Mouse (Mus musculus) heart, embryonic 11.5 days (tissue): ENCODE data around the gene Ssr2. TPM values are rescaled to one million over a fixed set of nuclear protein-coding genes. Genes with fewer than 3 reads are reported as not detected.

Experiments used
- ATAC-seq: fragments of 200-750 bp; cut with Nextera tagmentation; replicated peaks from 2 replicates; pipeline ENCODE4 v1.8.0; 2017; ENCODE audit warnings: moderate library complexity; ENCODE audit not compliant: insufficient number of reproducible peaks, low FRiP score, low TSS enrichment
- H3K27ac ChIP-seq: fragments of 300-500 bp; sonication (generic); 2 replicates; pipeline ENCODE4 v1.5.1; 2014; ENCODE audit warnings: mild to moderate bottlenecking, low read depth, low read length
- H3K27me3 ChIP-seq: fragments of 300-500 bp; sonication (generic); 2 replicates; pipeline ENCODE4 v1.6.1; 2014; ENCODE audit warnings: mild to moderate bottlenecking, low read length, mixed read lengths; ENCODE audit not compliant: control insufficient read depth, insufficient read depth
- H3K36me3 ChIP-seq: fragments of 300-500 bp; sonication (generic); 2 replicates; pipeline ENCODE4 v1.6.1; 2014; ENCODE audit warnings: mild to moderate bottlenecking, low read length, moderate library complexity, mixed read lengths; ENCODE audit not compliant: control insufficient read depth, insufficient read depth
- H3K4me1 ChIP-seq: fragments of 300-500 bp; sonication (generic); 2 replicates; pipeline ENCODE4 v1.6.1; 2014; ENCODE audit warnings: low read length; ENCODE audit not compliant: control insufficient read depth, insufficient read depth
- H3K4me2 ChIP-seq: fragments of 300-500 bp; sonication (generic); 2 replicates; pipeline ENCODE4 v1.6.1; 2014; ENCODE audit warnings: mild to moderate bottlenecking, moderate library complexity
- H3K4me3 ChIP-seq: fragments of 300-500 bp; sonication (generic); 2 replicates; pipeline ENCODE4 v1.5.1; 2014; ENCODE audit warnings: low read depth, low read length
- H3K9ac ChIP-seq: fragments of 300-500 bp; sonication (generic); 2 replicates; pipeline ENCODE4 v1.6.1; 2014; ENCODE audit warnings: mild to moderate bottlenecking, low read depth, low read length, moderate library complexity
- H3K9me3 ChIP-seq: fragments of 300-500 bp; sonication (generic); replicated peaks from 2 replicates; pipeline ENCODE4 v1.6.1; 2016; ENCODE audit warnings: low read length; ENCODE audit not compliant: control insufficient read depth
- WGBS: fragments of 180-500 bp; shearing (Covaris S2); extraction: QIAGEN DNeasy Blood & Tissue Kit; methylation state at CpG from one replicate; pipeline ENCODE4 v1.1.7; 2014; ENCODE audit not compliant: insufficient replicate concordance; 5-methylcytosine and 5-hydroxymethylcytosine counted together
- polyA plus RNA-seq: library from polyadenylated mRNA; unstranded; fragments of >200 nt; fragmentation: Nextera tagmentation; extraction: Ambion mirVana; gene quantifications from 2 replicates; pipeline ENCODE4 v1.2.1, GENCODE M21; 2014

The Ssr2 gene
- polyA plus RNA-seq, 1 experiment from 2014 or later, result 206 TPM

DNA sequence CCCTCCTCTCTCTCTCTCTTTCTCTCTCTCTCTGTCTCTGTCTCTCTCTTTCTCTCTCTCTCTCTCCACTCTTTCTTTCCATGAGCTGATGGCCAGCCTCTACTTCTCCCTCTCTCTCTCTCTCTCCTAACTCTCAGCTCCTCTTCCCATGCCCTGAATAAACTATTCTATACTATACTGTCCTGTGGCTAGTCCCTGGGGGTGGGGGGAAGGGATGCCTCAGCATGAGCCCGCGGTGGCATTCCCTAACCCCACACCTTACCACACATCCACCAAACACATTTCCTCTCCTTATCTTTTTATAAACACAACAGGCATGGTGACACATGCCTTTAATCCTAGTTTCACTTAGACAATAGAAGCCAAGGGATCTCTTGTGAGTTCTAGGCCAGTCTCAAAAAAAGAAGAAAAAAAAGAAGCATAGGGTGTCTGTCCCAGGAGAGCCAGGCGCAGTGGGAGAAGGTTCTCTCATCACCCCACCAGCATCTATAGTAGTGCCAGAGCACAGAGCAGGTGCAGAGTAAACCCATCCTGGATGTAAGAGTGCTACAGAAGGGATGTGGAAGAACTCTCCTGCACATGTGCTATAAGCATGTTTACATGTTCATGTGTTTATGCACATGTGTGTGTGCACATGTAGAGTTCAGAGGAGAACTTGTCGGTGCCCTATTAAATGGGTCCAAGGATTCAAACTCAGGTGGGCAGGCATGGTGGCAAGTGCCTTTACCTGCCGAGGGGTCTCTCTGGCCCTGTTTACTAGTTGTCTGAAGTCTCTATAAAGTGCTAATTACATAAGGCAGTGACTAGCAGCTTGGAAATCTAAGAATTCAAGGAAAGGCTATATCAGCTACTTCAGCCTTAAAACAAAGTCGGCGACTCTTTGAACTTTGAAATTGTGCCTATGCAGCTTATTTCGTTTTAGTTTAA is 3.1 kb downstream of the Ssr2 start:
- Histone ChIP-seq H3K4me3 (peak overlapping the region; percentile 87), H3K27me3 (no peaks in the 10 kb centered on the region), H3K4me1 (peaks cover 4% of the 10 kb centered on the region), H3K9me3 (no peaks in the 10 kb centered on the region), H3K36me3 (no peaks in the 10 kb centered on the region; the same call in 1 of the 2 replicates), H3K9ac (peak overlapping the region; percentile 87), H3K27ac (0 out of 2 replicates have a peak overlapping the region, but pooled peaks have one; percentile 35), H3K4me2 (peak overlapping the region; percentile 91)
- no peak for ATAC-seq
- 37% methylated on average over 8 of the region's 8 CpGs for WGBS

DNA sequence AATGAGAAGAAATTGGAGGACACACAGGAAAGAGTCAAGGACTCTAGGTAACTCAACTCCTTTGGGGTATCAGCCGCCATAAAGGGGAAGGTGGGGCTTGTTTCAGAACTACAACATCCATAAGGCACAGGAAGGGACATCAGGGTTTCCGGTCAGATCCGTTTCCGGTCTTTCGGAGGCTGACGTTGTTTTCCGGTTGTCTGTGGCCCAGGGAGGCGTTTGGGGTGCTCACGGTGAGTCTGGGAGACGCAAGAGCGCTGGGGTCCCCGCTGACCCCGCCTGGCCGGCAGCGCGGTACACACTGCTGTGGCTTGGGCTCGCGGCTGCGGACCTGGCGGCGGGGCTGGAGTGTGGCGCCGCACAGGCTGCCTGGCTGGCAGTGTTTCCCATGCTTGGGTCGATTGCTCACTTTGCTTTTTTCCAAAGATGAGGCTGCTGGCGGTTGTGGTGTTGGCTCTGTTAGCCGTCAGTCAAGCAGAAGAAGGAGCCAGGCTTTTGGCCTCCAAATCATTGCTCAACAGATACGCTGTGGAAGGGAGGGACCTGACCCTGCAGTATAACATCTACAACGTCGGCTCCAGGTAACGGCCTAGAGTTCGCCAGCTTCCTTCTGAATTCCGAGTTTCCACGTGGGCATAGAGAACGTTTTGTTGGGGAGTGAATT is 3.9 kb downstream of the Ssr2 start:
- Histone ChIP-seq H3K9ac (peak overlapping the region; percentile 87), H3K27ac (0 out of 2 replicates have a peak overlapping the region, but pooled peaks have one; percentile 35), H3K27me3 (no peaks in the 10 kb centered on the region), H3K4me3 (peak overlapping the region; percentile 87), H3K4me1 (peaks cover 4% of the 10 kb centered on the region), H3K36me3 (no peaks in the 10 kb centered on the region; the same call in 1 of the 2 replicates), H3K4me2 (peak overlapping the region; percentile 91), H3K9me3 (no peaks in the 10 kb centered on the region)
- under 1% methylated on average over 34 of the region's 34 CpGs for WGBS
- peak; percentile 70; the same call in 1 of the 2 replicates for ATAC-seq

DNA sequence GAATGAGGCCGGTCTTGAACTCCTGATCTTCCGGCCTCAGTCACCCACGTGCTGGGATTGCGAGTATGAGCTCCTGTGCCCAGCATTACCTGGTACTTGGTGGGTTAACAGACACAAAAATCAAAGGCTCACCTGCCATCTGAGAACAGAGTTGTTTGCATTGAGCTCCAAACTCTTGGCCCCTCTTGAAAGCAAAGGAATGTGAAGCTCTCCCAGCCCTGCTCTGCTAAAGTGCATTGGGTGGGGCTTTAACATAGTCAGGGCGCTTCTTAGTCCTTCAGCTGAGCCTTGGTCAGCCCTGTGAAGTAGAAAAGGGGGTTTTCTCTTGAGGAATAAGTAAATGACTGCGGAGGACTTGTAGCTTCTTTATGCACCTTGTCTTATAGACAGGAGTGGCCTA is 10.1 kb downstream of the Ssr2 start:
- Histone ChIP-seq H3K9me3 (no peaks in the 10 kb centered on the region), H3K36me3 (peaks cover 13% of the 10 kb centered on the region), H3K4me2 (no peak overlapping the region), H3K9ac (no peak overlapping the region), H3K27me3 (no peaks in the 10 kb centered on the region), H3K4me3 (no peak overlapping the region), H3K27ac (no peak overlapping the region), H3K4me1 (peaks cover 7% of the 10 kb centered on the region)
- 91% methylated on average over 6 of the region's 6 CpGs for WGBS
- no peak for ATAC-seq

DNA sequence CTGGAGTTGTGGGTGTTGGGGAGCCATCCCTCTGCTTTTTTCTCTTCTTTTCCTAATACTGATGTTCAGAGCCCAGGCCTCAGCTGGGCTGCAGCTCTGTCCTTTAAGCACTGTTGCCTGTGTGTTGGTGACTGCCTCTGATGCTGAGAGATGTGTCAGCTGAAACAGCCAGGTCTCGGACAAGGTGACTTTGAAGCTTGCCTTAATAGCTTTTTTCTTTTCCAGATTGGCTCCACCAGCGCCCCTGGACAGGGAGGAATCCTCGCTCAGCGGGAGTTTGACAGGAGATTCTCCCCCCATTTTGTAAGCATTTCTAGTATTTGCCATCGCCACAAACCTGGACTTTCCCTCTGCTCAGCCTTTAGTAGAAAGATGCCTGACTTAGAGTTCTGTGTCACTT is 11.0 kb downstream of the Ssr2 start:
- H3K36me3 ChIP-seq, result peaks cover 13% of the 10 kb centered on the region
- peaks cover 16% of the 10 kb centered on the region for H3K4me1 ChIP-seq
- no peak overlapping the region for H3K4me3 ChIP-seq
- no peak overlapping the region for H3K4me2 ChIP-seq
- H3K9ac ChIP-seq, result no peak overlapping the region
- no peaks in the 10 kb centered on the region for H3K9me3 ChIP-seq
- no peak for ATAC-seq
- H3K27ac ChIP-seq, result no peak overlapping the region
- WGBS, result 87% methylated on average over 5 of the region's 5 CpGs
- H3K27me3 ChIP-seq, result no peaks in the 10 kb centered on the region

- Histone ChIP-seq H3K4me1 (peaks cover 28% of the 10 kb centered on the region), H3K9me3 (no peaks in the 10 kb centered on the region), H3K27me3 (no peaks in the 10 kb centered on the region), H3K4me2 (no peak overlapping the region), H3K36me3 (peaks cover 13% of the 10 kb centered on the region), H3K27ac (0 out of 2 replicates have a peak overlapping the region, but pooled peaks have one; percentile 19), H3K4me3 (no peak overlapping the region), H3K9ac (no peak overlapping the region; the same call in 1 of the 2 replicates)
- 36% methylated on average over 5 of the region's 5 CpGs for WGBS
- no peak for ATAC-seq
These were observed 14.6 kb downstream of the Ssr2 start for GRCm38 (mm10) chr3:88590246-88590645.

- peaks cover 28% of the 10 kb centered on the region for H3K4me1 ChIP-seq
- H3K9ac ChIP-seq, result peak overlapping the region; percentile 44
- H3K4me3 ChIP-seq, result no peak overlapping the region
- H3K27me3 ChIP-seq, result no peaks in the 10 kb centered on the region
- no peak overlapping the region for H3K4me2 ChIP-seq
- peaks cover 9% of the 10 kb centered on the region for H3K36me3 ChIP-seq
- H3K9me3 ChIP-seq, result no peaks in the 10 kb centered on the region
- no peak overlapping the region for H3K27ac ChIP-seq
- 0 out of 2 replicates have a peak, but pooled peaks have one; percentile 23 for ATAC-seq
- WGBS, result 35% methylated on average over 3 of the region's 3 CpGs
These were observed 15.4 kb downstream of the Ssr2 start for GRCm38 (mm10) chr3:88591044-88591443.

- 39% methylated on average over 9 of the region's 9 CpGs for WGBS
- Histone ChIP-seq H3K4me3 (no peak overlapping the region), H3K36me3 (peaks cover 7% of the 10 kb centered on the region), H3K27ac (no peak overlapping the region), H3K9ac (0 out of 2 replicates have a peak overlapping the region, but pooled peaks have one; percentile 2), H3K9me3 (no peaks in the 10 kb centered on the region), H3K4me1 (peaks cover 28% of the 10 kb centered on the region), H3K27me3 (no peaks in the 10 kb centered on the region), H3K4me2 (no peak overlapping the region)
- ATAC-seq, result no peak
These were observed 16.5 kb downstream of the Ssr2 start for GRCm38 (mm10) chr3:88591950-88592731.
